ENCODE assay signal across 9 mouse cellular contexts in the genomic region with DNA sequence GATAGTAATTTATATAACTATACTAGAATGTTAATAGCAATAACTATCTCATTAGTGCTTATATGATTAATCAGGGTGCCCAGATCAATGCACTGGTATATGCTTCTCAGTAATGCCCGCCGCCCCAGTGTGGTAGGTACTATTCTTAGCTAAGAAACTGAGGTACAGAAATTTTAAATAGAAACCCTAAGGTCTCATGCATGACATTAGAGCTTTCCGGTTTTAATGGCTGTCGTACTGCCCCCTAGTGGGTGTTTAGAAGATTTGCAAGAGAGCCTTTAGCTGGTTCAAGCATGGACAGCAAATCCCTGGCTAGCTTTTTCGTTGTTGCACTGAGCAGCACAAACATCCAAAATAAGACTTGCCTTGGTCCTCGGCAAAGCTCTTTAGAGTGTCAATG. TPM values are rescaled to one million over a fixed set of nuclear protein-coding genes. Genes with fewer than 3 reads are reported as not detected.
A peak's percentile ranks its signal among the peaks of the same experiment; 100 is the strongest.
DNase-seq lines count a peak whose midpoint lies in the region; ATAC-seq and TF ChIP-seq lines count a peak whose summit lies in the region.
"Had no signal": no experiment of that assay in that cellular context is flagged by ENCODE, and none has a peak within 500 bp of the region (broad histone marks: within the 10 kb centered on the region; RNA-seq: fewer than 3 reads in every experiment).

No protein-coding gene starts in this region.

- 17% methylated on average over 6 of the region's 6 CpGs for WGBS in hindbrain, embryonic 10.5 days
- 14% methylated on average over 6 of the region's 6 CpGs for WGBS in hindbrain, embryonic 16.5 days
- 11% methylated on average over 6 of the region's 6 CpGs for WGBS in forebrain, embryonic 14.5 days
- WGBS in liver, postnatal 0 days (ENCODE audit: insufficient replicate concordance), result 14% methylated on average over 6 of the region's 6 CpGs

- TF ChIP-seq EP300 in liver, postnatal 0 days (IDR thresholded peaks at IDR 0.05; ENCODE audit: low read depth), result no peak

- H3K9me3 ChIP-seq in hindbrain, embryonic 10.5 days, result no peaks in the 10 kb centered on the region
- H3K9me3 ChIP-seq in hindbrain, embryonic 16.5 days (ENCODE audit: control insufficient read depth, low read length), result no peaks in the 10 kb centered on the region
- H3K9me3 ChIP-seq in forebrain, embryonic 14.5 days (replicated peaks; ENCODE audit: control insufficient read depth, low read length), result no peaks in the 10 kb centered on the region
- H3K9me3 ChIP-seq in liver, postnatal 0 days (ENCODE audit: low read length), result no peaks in the 10 kb centered on the region

- no peaks in the 10 kb centered on the region; the same call in 1 of the 2 replicates for H3K36me3 ChIP-seq in hindbrain, embryonic 10.5 days
- no peaks in the 10 kb centered on the region for H3K36me3 ChIP-seq in hindbrain, embryonic 16.5 days (ENCODE audit: control insufficient read depth, insufficient read depth, low read length)
- H3K36me3 ChIP-seq in forebrain, embryonic 14.5 days (ENCODE audit: control insufficient read depth, insufficient read depth, low read length), result no peaks in the 10 kb centered on the region
- no peaks in the 10 kb centered on the region for H3K36me3 ChIP-seq in liver, postnatal 0 days (replicated peaks; ENCODE audit: insufficient read depth, low read length)

- H3K27ac ChIP-seq in hindbrain, embryonic 10.5 days, result no peak overlapping the region
- no peak overlapping the region for H3K27ac ChIP-seq in hindbrain, embryonic 16.5 days (ENCODE audit: low read depth, low read length)
- no peak overlapping the region for H3K27ac ChIP-seq in forebrain, embryonic 14.5 days (ENCODE audit: low read depth, low read length)
- H3K27ac ChIP-seq in liver, postnatal 0 days (ENCODE audit: low read depth), result no peak overlapping the region

- H3K27me3 ChIP-seq in hindbrain, embryonic 10.5 days (ENCODE audit: insufficient read depth, poor library complexity, severe bottlenecking), result peaks cover 4% of the 10 kb centered on the region; the same call in 1 of the 2 replicates
- no peaks in the 10 kb centered on the region for H3K27me3 ChIP-seq in hindbrain, embryonic 16.5 days (replicated peaks; ENCODE audit: control insufficient read depth, insufficient read depth, low read length)
- H3K27me3 ChIP-seq in forebrain, embryonic 14.5 days (replicated peaks; ENCODE audit: control insufficient read depth, insufficient read depth, low read length), result no peaks in the 10 kb centered on the region
- H3K27me3 ChIP-seq in liver, postnatal 0 days (ENCODE audit: insufficient read depth, low read length), result no peaks in the 10 kb centered on the region

- H3K4me1 ChIP-seq in hindbrain, embryonic 10.5 days (replicated peaks), result peaks cover 11% of the 10 kb centered on the region
- H3K4me1 ChIP-seq in hindbrain, embryonic 16.5 days (ENCODE audit: control insufficient read depth, insufficient read depth, low read depth, low read length), result peaks cover 8% of the 10 kb centered on the region
- H3K4me1 ChIP-seq in forebrain, embryonic 14.5 days (ENCODE audit: control insufficient read depth, insufficient read depth, low read length), result peaks cover 8% of the 10 kb centered on the region; the same call in 1 of the 2 replicates
- H3K4me1 ChIP-seq in liver, postnatal 0 days (ENCODE audit: insufficient read depth), result peaks cover 8% of the 10 kb centered on the region; the same call in 1 of the 2 replicates

- H3K4me2 ChIP-seq in hindbrain, embryonic 16.5 days (ENCODE audit: low read length), result no peak overlapping the region
- no peak overlapping the region for H3K4me2 ChIP-seq in forebrain, embryonic 14.5 days (ENCODE audit: low read length)
- no peak overlapping the region for H3K4me2 ChIP-seq in liver, postnatal 0 days (ENCODE audit: low read depth, low read length)

- peak; percentile 56 for DNase-seq in hindbrain, embryonic 10.5 days (ENCODE audit: low spot score)
- peak; percentile 28 to 45 for DNase-seq in CD8-positive naive resting alpha-beta T cell, adult 2 months (ENCODE audit: low read depth in 2 of 2, low spot score in 2 of 2)
- DNase-seq in c-Kit-negative CD71-positive TER-119-positive erythroid progenitor cells, embryonic 14.5 days (ENCODE audit: low read depth, low spot score), result peak; percentile 29
- peak; percentile 88 for DNase-seq in forebrain, embryonic 14.5 days (ENCODE audit: low spot score)
- DNase-seq in liver, postnatal 0 days, result peak; percentile 30
- no peak for DNase-seq in right cerebral cortex, postnatal 4 days

- TF ChIP-seq CTCF in liver, postnatal 0 days (IDR thresholded peaks at IDR 0.05; ENCODE audit: low read depth), result peak; percentile 79

- no peak for ATAC-seq in hindbrain, embryonic 16.5 days
- ATAC-seq in forebrain, embryonic 14.5 days, result peak; percentile 33
- ATAC-seq in liver, postnatal 0 days, result no peak
- ATAC-seq in neutrophil, adult 5-6 weeks (ENCODE audit: extremely low read depth, insufficient number of reproducible peaks, low FRiP score, poor library complexity, severe bottlenecking), result peak; percentile 21; the same call in 1 of the 2 replicates

- H3K9ac ChIP-seq in hindbrain, embryonic 16.5 days (ENCODE audit: low read depth, low read length), result no peak overlapping the region
- no peak overlapping the region for H3K9ac ChIP-seq in forebrain, embryonic 14.5 days (ENCODE audit: low read length)
- no peak overlapping the region for H3K9ac ChIP-seq in liver, postnatal 0 days (replicated peaks)

- no peak overlapping the region for H3K4me3 ChIP-seq in hindbrain, embryonic 10.5 days
- no peak overlapping the region for H3K4me3 ChIP-seq in hindbrain, embryonic 16.5 days (ENCODE audit: low read length)
- H3K4me3 ChIP-seq in forebrain, embryonic 14.5 days (ENCODE audit: low read depth, low read length), result no peak overlapping the region
- H3K4me3 ChIP-seq in liver, postnatal 0 days (ENCODE audit: low read depth, low read length), result no peak overlapping the region

RNA-seq across cellular contexts. Expression of gene Golt1a, which starts 2.3 kb away (rescaled TPM):
- polyA plus RNA-seq in hindbrain, embryonic 10.5 days (2016; fragmentation: Nextera tagmentation; extraction: Ambion mirVana), result not detected in 2 replicates
- not detected in 2 replicates for polyA plus RNA-seq in hindbrain, embryonic 16.5 days (2015; fragmentation: Nextera tagmentation; extraction: Ambion mirVana)
- polyA plus RNA-seq in forebrain, embryonic 14.5 days (2014; fragmentation: Nextera tagmentation; extraction: Ambion mirVana), result not detected in 2 replicates
- polyA plus RNA-seq in liver, postnatal 0 days (2015; fragmentation: Nextera tagmentation; extraction: Ambion mirVana), result 30.8 and 41.9 TPM in 2 replicates
- total RNA-seq in neutrophil, adult 5-6 weeks (2017), result not detected in 2 replicates
- total RNA-seq: layer of hippocampus, postnatal 25 days had no signal

RNA-seq across cellular contexts. Expression of gene Kiss1, which starts 14.4 kb away (rescaled TPM):
- not detected in 2 replicates for polyA plus RNA-seq in hindbrain, embryonic 10.5 days (2016; fragmentation: Nextera tagmentation; extraction: Ambion mirVana)
- polyA plus RNA-seq in hindbrain, embryonic 16.5 days (2015; fragmentation: Nextera tagmentation; extraction: Ambion mirVana), result not detected in 2 replicates
- not detected in 2 replicates for polyA plus RNA-seq in forebrain, embryonic 14.5 days (2014; fragmentation: Nextera tagmentation; extraction: Ambion mirVana)
- not detected in 2 replicates for polyA plus RNA-seq in liver, postnatal 0 days (2015; fragmentation: Nextera tagmentation; extraction: Ambion mirVana)
- not detected in 2 replicates for total RNA-seq in neutrophil, adult 5-6 weeks (2017)
- total RNA-seq: layer of hippocampus, postnatal 25 days had no signal

RNA-seq across cellular contexts. Expression of gene Ren1, which starts 43.0 kb away (rescaled TPM):
- polyA plus RNA-seq in hindbrain, embryonic 10.5 days (2016; fragmentation: Nextera tagmentation; extraction: Ambion mirVana), result 0.22 and 0.37 TPM in 2 replicates
- 6.6 and 7.8 TPM in 2 replicates for polyA plus RNA-seq in hindbrain, embryonic 16.5 days (2015; fragmentation: Nextera tagmentation; extraction: Ambion mirVana)
- polyA plus RNA-seq in forebrain, embryonic 14.5 days (2014; fragmentation: Nextera tagmentation; extraction: Ambion mirVana), result 0.22 TPM in 1 of 2 replicates, not detected in the other
- polyA plus RNA-seq in liver, postnatal 0 days (2015; fragmentation: Nextera tagmentation; extraction: Ambion mirVana), result 0.64 and 0.88 TPM in 2 replicates
- not detected in 2 replicates for total RNA-seq in neutrophil, adult 5-6 weeks (2017)
- total RNA-seq: layer of hippocampus, postnatal 25 days had no signal

RNA-seq across cellular contexts. Expression of gene Etnk2, which starts 56.1 kb away (rescaled TPM):
- 2.9 and 4.1 TPM in 2 replicates for polyA plus RNA-seq in hindbrain, embryonic 10.5 days (2016; fragmentation: Nextera tagmentation; extraction: Ambion mirVana)
- polyA plus RNA-seq in hindbrain, embryonic 16.5 days (2015; fragmentation: Nextera tagmentation; extraction: Ambion mirVana), result 25.7 and 29.5 TPM in 2 replicates
- 4.2 and 5.0 TPM in 2 replicates for polyA plus RNA-seq in forebrain, embryonic 14.5 days (2014; fragmentation: Nextera tagmentation; extraction: Ambion mirVana)
- polyA plus RNA-seq in liver, postnatal 0 days (2015; fragmentation: Nextera tagmentation; extraction: Ambion mirVana), result 39.5 and 39.6 TPM in 2 replicates
- not detected in 2 replicates for total RNA-seq in neutrophil, adult 5-6 weeks (2017)

Comparison
In these comparisons a context has a peak if more than half of its experiments do, and no peak if none do; other contexts are left out.
1. ATAC-seq: peak in forebrain, embryonic 14.5 days (single experiment) and neutrophil, adult 5-6 weeks (single experiment); none in hindbrain, embryonic 16.5 days (single experiment) and liver, postnatal 0 days (single experiment).
2. RNA of gene Golt1a, which starts 2.3 kb away (polyA plus RNA-seq): 30.8 to 41.9 TPM in liver, postnatal 0 days; not detected in hindbrain, embryonic 10.5 days, not detected in hindbrain, embryonic 16.5 days and not detected in forebrain, embryonic 14.5 days; every median in the first group is over 10 times any median in the second.